Mouse (Mus musculus) heart, postnatal 0 days (tissue): ENCODE measurements around the gene Il6st.
A peak's percentile ranks its signal among the peaks of the same experiment; 100 is the strongest.

Experiments used
- CTCF ChIP-seq: IDR thresholded peaks from 2 replicates; pipeline ENCODE4 v1.5.1; 2016; ENCODE audit warnings: antibody characterized with exemption, control low read depth, low read depth
- EP300 ChIP-seq: IDR thresholded peaks from 2 replicates; pipeline ENCODE4 v1.6.1; 2016; ENCODE audit warnings: antibody characterized with exemption, low read depth

- TF ChIP-seq CTCF (peak; percentile 30), EP300 (no peak)
Measured at GRCm38 (mm10) chr13:112424212-112424611, 39.7 kb upstream of the Il6st start.
